Mouse (Mus musculus) frontal cortex, postnatal 25 days (tissue): ENCODE results near the gene Zfp536.
"Not testable (repeated sequence)": the region's sequence is repeated elsewhere in the genome, so short reads cannot be mapped to it uniquely, and the experiment has no call there.

Experiments used
- DNase-seq, 2 experiments: peaks; one replicate each; pipeline ENCODE4 v3.0.0; 2022; ENCODE audit warnings: low spot score in 2 of 2

The Zfp536 gene

GRCm38 (mm10) chr7:37758886-37759285 lies 14.6 kb downstream of the Zfp536 start:
- DNase-seq, result no peak

GRCm38 (mm10) chr7:37753024-37753423 lies 20.4 kb downstream of the Zfp536 start:
- no peak for DNase-seq

GRCm38 (mm10) chr7:37746133-37746761 lies 27.2 kb downstream of the Zfp536 start:
- no peak for DNase-seq

GRCm38 (mm10) chr7:37743350-37743749 lies 30.1 kb downstream of the Zfp536 start:
- no peak for DNase-seq

- no peak for DNase-seq
Measured at GRCm38 (mm10) chr7:37737191-37737590, 36.2 kb downstream of the Zfp536 start.

- DNase-seq, result no peak
Measured at GRCm38 (mm10) chr7:37736413-37736720, 37.1 kb downstream of the Zfp536 start.

GRCm38 (mm10) chr7:37735707-37736412 lies 37.6 kb downstream of the Zfp536 start:
- no peak for DNase-seq

GRCm38 (mm10) chr7:37735101-37735500 lies 38.3 kb downstream of the Zfp536 start:
- no peak for DNase-seq

GRCm38 (mm10) chr7:37734576-37734975 lies 38.9 kb downstream of the Zfp536 start:
- DNase-seq, result no peak

- no peak for DNase-seq
Measured at GRCm38 (mm10) chr7:37733996-37734395, 39.4 kb downstream of the Zfp536 start.

- DNase-seq, result no peak
Measured at GRCm38 (mm10) chr7:37732741-37733140, 40.7 kb downstream of the Zfp536 start.

- no peak for DNase-seq
Measured at GRCm38 (mm10) chr7:37727746-37728145, 45.7 kb downstream of the Zfp536 start.

GRCm38 (mm10) chr7:37724002-37724790 lies 49.2 kb downstream of the Zfp536 start:
- no peak for DNase-seq

GRCm38 (mm10) chr7:37723191-37723592 lies 50.2 kb downstream of the Zfp536 start:
- no peak for DNase-seq

GRCm38 (mm10) chr7:37721676-37722075 lies 51.8 kb downstream of the Zfp536 start:
- DNase-seq, result no peak

GRCm38 (mm10) chr7:37718671-37719402 lies 54.6 kb downstream of the Zfp536 start:
- no peak for DNase-seq

GRCm38 (mm10) chr7:37717071-37717470 lies 56.4 kb downstream of the Zfp536 start:
- DNase-seq, result no peak

- no peak for DNase-seq
Measured at GRCm38 (mm10) chr7:37716626-37717025, 56.8 kb downstream of the Zfp536 start.

- no peak for DNase-seq
Measured at GRCm38 (mm10) chr7:37704464-37704863, 69.0 kb downstream of the Zfp536 start.

GRCm38 (mm10) chr7:37697378-37697777 lies 76.1 kb downstream of the Zfp536 start:
- not testable (repeated sequence) for DNase-seq

- DNase-seq, result no peak
Measured at GRCm38 (mm10) chr7:37695066-37695465, 78.4 kb downstream of the Zfp536 start.

- no peak for DNase-seq
Measured at GRCm38 (mm10) chr7:37690606-37691005, 82.8 kb downstream of the Zfp536 start.
